ENCODE assay signal across 8 mouse cellular contexts in genomic region chr6:119443742-119444645, GRCm38 (mm10). TPM values are rescaled to one million over a fixed set of nuclear protein-coding genes. Genes with fewer than 3 reads are reported as not detected.
A peak's percentile ranks its signal among the peaks of the same experiment; 100 is the strongest.
DNase-seq lines count a peak whose midpoint lies in the region; ATAC-seq and TF ChIP-seq lines count a peak whose summit lies in the region.

No protein-coding gene starts in this region.

- peak; percentile 97 for TF ChIP-seq CTCF in intestine, postnatal 0 days (IDR thresholded peaks at IDR 0.05; ENCODE audit: low read depth)
- TF ChIP-seq CTCF in small intestine, adult 2 months (IDR thresholded peaks at IDR 0.05; ENCODE audit: extremely low read depth, insufficient read length, insufficient replicate concordance, low read depth, low read length) = peak; percentile 99

- no peaks in the 10 kb centered on the region for H3K27me3 ChIP-seq in intestine, postnatal 0 days (replicated peaks; ENCODE audit: control insufficient read depth, insufficient read depth, low read length)
- no peaks in the 10 kb centered on the region for H3K27me3 ChIP-seq in limb, embryonic 11.5 days (ENCODE audit: control insufficient read depth, insufficient read depth, low read length)
- H3K27me3 ChIP-seq in midbrain, embryonic 13.5 days = no peaks in the 10 kb centered on the region
- no peaks in the 10 kb centered on the region for H3K27me3 ChIP-seq in small intestine, adult 2 months (ENCODE audit: control insufficient read depth, insufficient read depth, low read length)

- WGBS in intestine, postnatal 0 days = 29% methylated on average over 12 of the region's 12 CpGs
- WGBS in limb, embryonic 11.5 days = 59% methylated on average over 12 of the region's 12 CpGs
- WGBS in midbrain, embryonic 13.5 days = 47% methylated on average over 12 of the region's 12 CpGs
- 15% methylated on average over 12 of the region's 12 CpGs for WGBS in small intestine, adult 2 months

- no peak overlapping the region for H3K4me3 ChIP-seq in intestine, postnatal 0 days (ENCODE audit: low read depth, low read length)
- no peak overlapping the region for H3K4me3 ChIP-seq in limb, embryonic 11.5 days (ENCODE audit: low read depth, low read length)
- H3K4me3 ChIP-seq in midbrain, embryonic 13.5 days (replicated peaks) = no peak overlapping the region
- no peak overlapping the region for H3K4me3 ChIP-seq in small intestine, adult 2 months (ENCODE audit: low read depth, low read length)

- H3K9me3 ChIP-seq in intestine, postnatal 0 days (ENCODE audit: control insufficient read depth) = no peaks in the 10 kb centered on the region
- no peaks in the 10 kb centered on the region for H3K9me3 ChIP-seq in limb, embryonic 11.5 days (ENCODE audit: control insufficient read depth, low read length)
- H3K9me3 ChIP-seq in midbrain, embryonic 13.5 days = no peaks in the 10 kb centered on the region

- peak overlapping the region; percentile 48 for H3K4me2 ChIP-seq in intestine, postnatal 0 days (replicated peaks; ENCODE audit: low read depth)
- no peak overlapping the region for H3K4me2 ChIP-seq in limb, embryonic 11.5 days (ENCODE audit: low read depth, severe bottlenecking)
- H3K4me2 ChIP-seq in midbrain, embryonic 13.5 days (replicated peaks) = peak overlapping the region; percentile 7; the same call in 1 of the 2 replicates

- H3K9ac ChIP-seq in intestine, postnatal 0 days (ENCODE audit: low read depth, low read length) = no peak overlapping the region
- no peak overlapping the region for H3K9ac ChIP-seq in limb, embryonic 11.5 days (ENCODE audit: low read length)
- no peak overlapping the region for H3K9ac ChIP-seq in midbrain, embryonic 13.5 days (replicated peaks)

- DNase-seq in urinary bladder, adult 18-20 months (ENCODE audit: low spot score in 2 of 2) = peak; percentile 57 to 60
- no peak for DNase-seq in urinary bladder, postnatal 10 days (ENCODE audit: low spot score)
- DNase-seq in embryo, embryonic 11.5 days (ENCODE audit: low read depth, low spot score) = peak; percentile 79
- peak; percentile 89 for DNase-seq in limb, embryonic 11.5 days (ENCODE audit: low spot score)

- no peak overlapping the region for H3K27ac ChIP-seq in intestine, postnatal 0 days (ENCODE audit: low read depth, low read length)
- no peak overlapping the region for H3K27ac ChIP-seq in limb, embryonic 11.5 days (replicated peaks; ENCODE audit: low read depth, low read length)
- no peak overlapping the region for H3K27ac ChIP-seq in midbrain, embryonic 13.5 days
- no peak overlapping the region for H3K27ac ChIP-seq in small intestine, adult 2 months (ENCODE audit: insufficient read depth, low read depth, low read length)

- H3K36me3 ChIP-seq in intestine, postnatal 0 days (ENCODE audit: control insufficient read depth, insufficient read depth) = no peaks in the 10 kb centered on the region
- H3K36me3 ChIP-seq in limb, embryonic 11.5 days (ENCODE audit: control insufficient read depth, insufficient read depth, low read length) = no peaks in the 10 kb centered on the region
- no peaks in the 10 kb centered on the region for H3K36me3 ChIP-seq in midbrain, embryonic 13.5 days
- no peaks in the 10 kb centered on the region for H3K36me3 ChIP-seq in small intestine, adult 2 months (ENCODE audit: control insufficient read depth, insufficient read depth, low read length)

- peak; percentile 78 for ATAC-seq in granulocyte monocyte progenitor cell, adult 5-6 weeks (replicated peaks; ENCODE audit: poor library complexity, severe bottlenecking)
- ATAC-seq in intestine, postnatal 0 days = peak; percentile 72
- ATAC-seq in limb, embryonic 11.5 days (ENCODE audit: insufficient number of reproducible peaks, low FRiP score, low TSS enrichment, low read depth) = 0 out of 2 replicates have a peak, but pooled peaks have one; percentile 60
- peak; percentile 76 for ATAC-seq in midbrain, embryonic 13.5 days

- TF ChIP-seq POLR2A in small intestine, adult 2 months (IDR thresholded peaks at IDR 0.05; ENCODE audit: low read depth, low read length) = no peak

- no peaks in the 10 kb centered on the region for H3K4me1 ChIP-seq in intestine, postnatal 0 days (replicated peaks; ENCODE audit: control insufficient read depth, insufficient read depth, low read length)
- H3K4me1 ChIP-seq in limb, embryonic 11.5 days (ENCODE audit: control insufficient read depth, insufficient read depth, low read length) = peaks cover 7% of the 10 kb centered on the region; the same call in 1 of the 2 replicates
- peaks cover 14% of the 10 kb centered on the region for H3K4me1 ChIP-seq in midbrain, embryonic 13.5 days (replicated peaks)
- peaks cover 3% of the 10 kb centered on the region; the same call in 1 of the 2 replicates for H3K4me1 ChIP-seq in small intestine, adult 2 months (ENCODE audit: control insufficient read depth, insufficient read depth, insufficient read length, low read length)

RNA-seq across cellular contexts. Expression of gene Adipor2, which starts 26.5 kb away (rescaled TPM):
- 58.4 and 62.3 TPM in 2 replicates for total RNA-seq in granulocyte monocyte progenitor cell, adult 5-6 weeks (2014; fragmentation: Nextera tagmentation)
- 75.4 and 85.1 TPM in 2 replicates for total RNA-seq in granulocyte monocyte progenitor cell, adult 5-6 weeks (2017)
- 106 and 124 TPM in 2 replicates for polyA plus RNA-seq in intestine, postnatal 0 days (2015; fragmentation: Nextera tagmentation; extraction: Ambion mirVana)
- 14.2 and 18.7 TPM in 2 replicates for polyA plus RNA-seq in limb, embryonic 11.5 days (2014; fragmentation: Nextera tagmentation; extraction: Ambion mirVana)
- polyA plus RNA-seq in midbrain, embryonic 13.5 days (2015; fragmentation: Nextera tagmentation; extraction: Ambion mirVana) = 38.1 and 39.9 TPM in 2 replicates
- polyA plus RNA-seq in small intestine, adult 2 months (2012; rRNA removed) = 43.4 and 112 TPM in 2 replicates

RNA-seq across cellular contexts. Expression of gene Fbxl14, which starts 35.5 kb away (rescaled TPM):
- 29.0 and 34.6 TPM in 2 replicates for total RNA-seq in granulocyte monocyte progenitor cell, adult 5-6 weeks (2014; fragmentation: Nextera tagmentation)
- total RNA-seq in granulocyte monocyte progenitor cell, adult 5-6 weeks (2017) = 43.6 and 43.7 TPM in 2 replicates
- polyA plus RNA-seq in intestine, postnatal 0 days (2015; fragmentation: Nextera tagmentation; extraction: Ambion mirVana) = 4.0 and 4.4 TPM in 2 replicates
- polyA plus RNA-seq in limb, embryonic 11.5 days (2014; fragmentation: Nextera tagmentation; extraction: Ambion mirVana) = 5.7 and 6.7 TPM in 2 replicates
- 3.5 and 4.1 TPM in 2 replicates for polyA plus RNA-seq in midbrain, embryonic 13.5 days (2015; fragmentation: Nextera tagmentation; extraction: Ambion mirVana)
- polyA plus RNA-seq in small intestine, adult 2 months (2012; rRNA removed) = 42.7 and 79.6 TPM in 2 replicates
